Mouse (Mus musculus) heart, embryonic 14.5 days (tissue): ENCODE measurements around the gene Sipa1l3. TPM values are rescaled to one million over a fixed set of nuclear protein-coding genes. Genes with fewer than 3 reads are reported as not detected.

ENCODE experiments used
- ATAC-seq: fragments of 200-750 bp; cut with Nextera tagmentation; 2 replicates; pipeline ENCODE4 v1.8.0; 2017; ENCODE audit warnings: low read depth, moderate TSS enrichment; ENCODE audit not compliant: insufficient number of reproducible peaks, insufficient read depth, low FRiP score
- H3K27ac ChIP-seq, 2 experiments: fragments of 200-500 bp in 1 of 2; fragments of 300-500 bp in 1 of 2; sonication (generic) in 1 of 2; replicated peaks in 1 of 2; 2 replicates each; pipeline ENCODE4 v1.5.1; 2012 to 2014; ENCODE audit warnings: low read depth in 2 of 2, low read length in 2 of 2, control low read depth in 1 of 2, mild to moderate bottlenecking in 1 of 2, mixed read lengths in 1 of 2; ENCODE audit not compliant: control insufficient read depth in 1 of 2, insufficient read depth in 1 of 2
- H3K27me3 ChIP-seq: fragments of 300-500 bp; sonication (generic); 2 replicates; pipeline ENCODE4 v1.6.1; 2014; ENCODE audit warnings: mild to moderate bottlenecking, low read length, control low read depth; ENCODE audit not compliant: control insufficient read depth, insufficient read depth
- H3K36me3 ChIP-seq: fragments of 300-500 bp; sonication (generic); 2 replicates; pipeline ENCODE4 v1.6.1; 2014; ENCODE audit warnings: mild to moderate bottlenecking, control low read depth, low read length, mixed read lengths; ENCODE audit not compliant: control insufficient read depth, insufficient read depth
- H3K4me1 ChIP-seq, 2 experiments: fragments of 200-500 bp in 1 of 2; fragments of 300-500 bp in 1 of 2; sonication (generic) in 1 of 2; 2 replicates each; pipeline ENCODE4 v1.6.1; 2012 to 2014; ENCODE audit warnings: low read length in 2 of 2, control low read depth in 1 of 2, mixed read lengths in 1 of 2; ENCODE audit not compliant: control insufficient read depth in 2 of 2, insufficient read depth in 2 of 2
- H3K4me2 ChIP-seq: fragments of 300-500 bp; sonication (generic); 2 replicates; pipeline ENCODE4 v1.6.1; 2014; ENCODE audit warnings: mild to moderate bottlenecking, low read length
- H3K4me3 ChIP-seq, 2 experiments: fragments of 200-500 bp in 1 of 2; fragments of 300-500 bp in 1 of 2; sonication (generic) in 1 of 2; 2 replicates each; pipeline ENCODE4 v1.5.1; 2012 to 2014; ENCODE audit warnings: low read length in 2 of 2, mild to moderate bottlenecking in 2 of 2, control low read depth in 1 of 2, low read depth in 1 of 2, moderate library complexity in 1 of 2; ENCODE audit not compliant: control insufficient read depth in 1 of 2, insufficient read depth in 1 of 2
- H3K9ac ChIP-seq: fragments of 300-500 bp; sonication (generic); 2 replicates; pipeline ENCODE4 v1.6.1; 2014; ENCODE audit warnings: mild to moderate bottlenecking, low read length
- H3K9me3 ChIP-seq: fragments of 300-500 bp; sonication (generic); 2 replicates; pipeline ENCODE4 v1.6.1; 2016; ENCODE audit warnings: low read length, control low read depth; ENCODE audit not compliant: control insufficient read depth
- WGBS: fragments of 180-500 bp; shearing (Covaris S2); extraction: QIAGEN DNeasy Blood & Tissue Kit; methylation state at CpG from one replicate; pipeline ENCODE4 v1.1.7; 2014; 5-methylcytosine and 5-hydroxymethylcytosine counted together
- polyA plus RNA-seq: library from polyadenylated mRNA; unstranded; fragments of >200 nt; fragmentation: Nextera tagmentation; extraction: Ambion mirVana; gene quantifications from 2 replicates; pipeline ENCODE4 v1.2.1, GENCODE M21; 2014

Gene Sipa1l3
- 3.0 and 3.4 TPM in 2 replicates for polyA plus RNA-seq

DNA sequence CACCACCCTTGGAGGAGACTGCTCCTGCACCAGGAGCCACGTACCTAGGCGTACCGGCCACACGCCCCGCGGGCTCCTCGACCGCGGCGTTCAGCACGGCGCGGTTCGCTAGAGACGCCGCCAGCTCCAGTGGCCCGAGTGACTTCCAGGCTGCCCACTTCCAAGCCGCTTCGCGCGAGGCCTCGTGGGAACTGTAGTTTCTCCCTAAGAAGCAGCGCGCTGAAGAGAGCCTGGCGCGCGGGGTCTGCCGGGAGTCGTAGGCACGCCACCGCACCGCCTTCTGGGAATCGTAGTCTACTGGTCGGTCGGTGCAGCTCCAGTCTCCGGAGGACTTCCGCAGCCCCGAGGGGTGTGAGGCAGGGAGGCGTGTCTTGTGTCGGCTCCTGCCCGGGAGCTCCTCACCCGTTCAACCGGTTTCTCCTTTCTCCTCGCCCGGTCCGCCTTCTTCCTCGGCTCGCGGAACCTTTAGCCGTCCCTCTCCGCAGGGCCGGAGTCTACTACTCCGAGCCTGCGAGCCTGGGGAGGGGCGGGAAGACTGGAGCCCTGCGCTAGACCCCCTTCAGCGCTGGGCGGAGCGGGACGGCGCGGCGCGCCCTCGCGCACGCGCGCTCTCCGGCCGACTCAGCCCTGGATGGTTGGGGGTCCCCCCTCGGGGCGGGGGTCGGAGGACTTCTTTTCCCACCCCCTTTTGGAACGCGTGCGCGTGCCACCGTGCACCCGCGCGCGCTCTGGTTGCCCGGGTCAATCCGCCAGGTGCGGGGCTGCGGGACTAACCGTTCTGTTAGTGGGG lies at the start of gene Sipa1l3:
Sipa1l3 (minus strand) TSS at position 221 of the 790 bp plus-strand sequence.
- Histone ChIP-seq H3K36me3 (no peaks in the 10 kb centered on the region), H3K27ac (no peak within 1 kb of the TSS; a peak in 1 of 4 replicates), H3K9me3 (no peaks in the 10 kb centered on the region), H3K27me3 (peaks cover 39% of the 10 kb centered on the region), H3K9ac (peak within 1 kb of the TSS; percentile 76), H3K4me2 (peak within 1 kb of the TSS; percentile 99), H3K4me3 (peak within 1 kb of the TSS; percentile 64 to 65), H3K4me1 (no peaks in the 10 kb centered on the region)
- under 1% methylated on average over 81 of the region's 88 CpGs for WGBS
- ATAC-seq: peak; percentile 95

DNA sequence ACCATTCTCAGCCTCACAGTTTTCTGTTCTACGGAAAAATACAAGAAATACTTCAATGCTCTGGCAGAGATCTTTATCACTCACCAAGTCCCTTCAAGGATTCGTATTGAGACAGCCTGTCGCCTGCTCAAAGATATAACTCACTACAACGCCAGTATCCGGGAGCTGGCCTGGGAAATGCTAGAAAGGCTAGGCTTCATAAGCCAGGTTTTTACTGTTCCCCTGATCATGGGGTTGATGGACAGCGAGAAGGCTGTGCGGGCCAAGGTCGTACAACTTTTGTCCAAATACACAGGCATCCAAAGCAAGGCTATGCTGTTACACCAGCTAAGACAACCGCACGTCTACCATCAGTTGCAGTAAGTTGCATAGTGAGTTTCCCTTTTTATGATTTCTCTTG lies 44.6 kb upstream of the Sipa1l3 start:
- Histone ChIP-seq H3K9me3 (no peaks in the 10 kb centered on the region), H3K4me1 (no peaks in the 10 kb centered on the region), H3K36me3 (no peaks in the 10 kb centered on the region), H3K4me3 (no peak overlapping the region), H3K9ac (no peak overlapping the region), H3K4me2 (no peak overlapping the region), H3K27ac (no peak overlapping the region), H3K27me3 (no peaks in the 10 kb centered on the region)
- 75% methylated on average over 10 of the region's 10 CpGs for WGBS
- ATAC-seq: no peak

DNA sequence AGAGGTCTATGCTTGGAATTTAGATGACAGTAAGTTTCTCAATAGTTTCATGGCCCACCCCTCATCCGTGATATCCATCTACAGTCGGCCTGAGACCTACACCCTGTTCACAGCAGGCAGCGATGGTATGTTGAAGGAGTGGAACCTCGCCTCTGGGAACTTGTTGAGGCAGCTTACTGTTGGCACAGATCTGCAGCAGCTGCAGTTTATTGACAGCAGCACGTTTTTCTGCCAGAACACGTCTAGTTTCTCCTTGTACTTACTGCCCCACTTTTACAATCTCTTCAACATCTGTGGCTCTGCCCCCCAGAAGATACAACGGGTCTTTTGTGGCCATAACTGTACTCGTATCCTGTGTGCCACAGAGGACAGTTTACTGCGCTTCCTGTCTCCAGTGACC lies 42.6 kb upstream of the Sipa1l3 start:
- Histone ChIP-seq H3K27me3 (no peaks in the 10 kb centered on the region), H3K36me3 (no peaks in the 10 kb centered on the region), H3K4me2 (no peak overlapping the region), H3K9ac (no peak overlapping the region), H3K9me3 (no peaks in the 10 kb centered on the region), H3K4me1 (no peaks in the 10 kb centered on the region), H3K27ac (no peak overlapping the region), H3K4me3 (no peak overlapping the region)
- no peak for ATAC-seq
- WGBS: 70% methylated on average over 9 of the region's 9 CpGs

DNA sequence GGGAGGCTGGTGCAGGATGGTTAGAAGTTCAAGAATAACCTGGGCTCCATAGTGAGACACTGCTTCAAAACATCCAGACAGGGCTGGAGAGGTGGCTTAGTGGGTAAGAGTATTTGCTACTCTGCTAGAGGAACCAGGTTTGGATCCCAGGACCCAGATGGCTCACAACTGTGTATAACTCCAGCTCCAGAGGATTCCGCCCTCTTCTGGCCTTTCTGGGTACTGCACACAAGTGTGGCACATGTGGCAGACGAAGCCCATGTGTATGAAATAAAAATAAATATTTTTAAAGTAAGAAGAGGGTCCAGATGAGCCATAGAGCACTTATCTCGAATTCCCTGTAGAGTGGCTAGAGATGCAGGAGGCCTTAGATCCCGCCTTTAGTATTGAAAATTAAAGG lies 40.8 kb upstream of the Sipa1l3 start:
- Histone ChIP-seq H3K4me3 (no peak overlapping the region), H3K36me3 (no peaks in the 10 kb centered on the region), H3K27ac (no peak overlapping the region), H3K4me2 (no peak overlapping the region), H3K4me1 (no peaks in the 10 kb centered on the region), H3K9me3 (no peaks in the 10 kb centered on the region), H3K9ac (no peak overlapping the region), H3K27me3 (no peaks in the 10 kb centered on the region)
- ATAC-seq: no peak
- 50% methylated on average over 4 of the region's 4 CpGs for WGBS

DNA sequence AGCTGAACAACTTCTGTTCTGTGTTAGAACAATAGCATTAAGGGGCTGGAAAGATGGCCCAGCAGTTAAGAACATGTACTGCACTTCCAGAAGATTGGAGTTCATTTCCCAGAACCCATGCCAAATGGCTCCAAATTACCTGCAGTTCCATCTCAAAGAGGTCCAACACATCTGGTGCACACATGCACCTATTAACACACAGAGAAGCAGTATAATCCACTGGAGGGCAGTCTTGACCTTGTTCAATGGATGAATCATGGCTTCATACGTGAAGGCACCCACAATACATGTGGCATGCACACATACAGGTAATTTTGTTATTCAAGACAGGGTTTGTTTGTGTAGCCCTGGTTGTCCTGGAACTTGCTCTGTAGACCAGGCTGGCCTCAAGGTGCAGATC lies 40.3 kb upstream of the Sipa1l3 start:
- 76% methylated on average over 1 of the region's 1 CpGs for WGBS
- H3K36me3 ChIP-seq: no peaks in the 10 kb centered on the region

DNA sequence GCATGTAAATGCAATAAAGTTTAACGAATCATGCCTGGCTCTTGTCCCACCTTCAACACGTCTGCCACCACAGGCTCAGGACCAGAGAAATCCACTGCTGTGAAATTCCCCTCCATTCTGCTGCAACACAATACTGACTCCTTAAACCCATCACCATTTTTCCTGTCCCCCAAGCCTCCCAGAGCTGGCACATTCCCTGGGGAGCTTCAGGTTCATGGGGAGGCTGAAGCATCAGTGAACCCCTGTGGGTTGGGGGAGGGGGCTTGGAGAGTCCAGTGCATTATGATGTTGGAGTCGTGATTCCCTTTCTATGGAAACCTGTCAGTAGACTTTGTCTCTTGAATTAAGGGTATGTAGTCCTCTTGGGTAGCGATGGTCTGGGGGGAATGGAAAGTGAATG lies 37.8 kb upstream of the Sipa1l3 start:
- no peak overlapping the region for H3K27ac ChIP-seq
- H3K9ac ChIP-seq: no peak overlapping the region
- 60% methylated on average over 4 of the region's 4 CpGs for WGBS
- no peak for ATAC-seq
- no peak overlapping the region for H3K4me2 ChIP-seq
- H3K36me3 ChIP-seq: no peaks in the 10 kb centered on the region
- no peaks in the 10 kb centered on the region for H3K4me1 ChIP-seq
- peaks cover 5% of the 10 kb centered on the region; the same call in 1 of the 2 replicates for H3K9me3 ChIP-seq
- no peak overlapping the region for H3K4me3 ChIP-seq
- no peaks in the 10 kb centered on the region for H3K27me3 ChIP-seq

More for the DNA sequence above, 40.3 kb upstream of the Sipa1l3 start:
- no peak overlapping the region for H3K9ac ChIP-seq
- H3K4me1 ChIP-seq: no peaks in the 10 kb centered on the region
- no peak overlapping the region for H3K4me2 ChIP-seq
- no peak overlapping the region for H3K4me3 ChIP-seq
- no peak for ATAC-seq
- H3K9me3 ChIP-seq: peaks cover 1% of the 10 kb centered on the region; the same call in 1 of the 2 replicates
- no peak overlapping the region for H3K27ac ChIP-seq
- H3K27me3 ChIP-seq: no peaks in the 10 kb centered on the region

DNA sequence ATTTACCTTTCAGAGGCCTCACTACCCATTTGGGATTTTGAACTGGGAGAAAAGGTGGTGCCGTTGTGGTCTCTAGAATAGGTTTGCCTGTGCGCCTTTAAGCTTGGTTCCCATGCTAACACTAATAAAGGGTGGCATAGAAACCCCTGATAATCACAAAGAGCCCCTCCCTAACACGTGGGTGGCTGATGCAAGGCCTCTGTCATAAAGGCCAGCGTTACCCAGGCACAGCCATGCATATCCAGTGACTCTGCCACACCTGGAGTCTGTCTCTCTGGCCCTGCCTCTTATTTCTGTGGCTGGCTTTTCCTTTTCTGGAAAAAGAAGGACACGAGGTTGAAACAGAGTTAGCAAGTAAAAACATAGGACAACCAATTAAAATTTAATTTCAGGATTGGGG lies 37.1 kb upstream of the Sipa1l3 start:
- no peak for ATAC-seq
- WGBS: 59% methylated on average over 5 of the region's 5 CpGs
- H3K27ac ChIP-seq: no peak overlapping the region

More for the DNA sequence above, 37.1 kb upstream of the Sipa1l3 start:
- H3K27me3 ChIP-seq: no peaks in the 10 kb centered on the region
- no peaks in the 10 kb centered on the region for H3K36me3 ChIP-seq
- no peak overlapping the region for H3K4me2 ChIP-seq
- H3K4me3 ChIP-seq: no peak overlapping the region
- H3K9me3 ChIP-seq: peaks cover 5% of the 10 kb centered on the region; the same call in 1 of the 2 replicates
- no peaks in the 10 kb centered on the region for H3K4me1 ChIP-seq
- H3K9ac ChIP-seq: no peak overlapping the region
